Comparison of ENCODE assay signal across 8 mouse cellular contexts in genomic region chr3:115714671-115715651, GRCm38 (mm10). TPM values are rescaled to one million over a fixed set of nuclear protein-coding genes. Genes with fewer than 3 reads are reported as not detected.
DNase-seq lines count a peak whose midpoint lies in the region; ATAC-seq lines count a peak whose summit lies in the region.

Gene S1pr1, minus strand, starts transcription at chr3:115715072.

- H3K9ac ChIP-seq in heart, embryonic 12.5 days, result peak within 1 kb of the TSS; percentile 94
- H3K9ac ChIP-seq in kidney, embryonic 16.5 days (replicated peaks; ENCODE audit: low read length), result peak within 1 kb of the TSS; percentile 77
- peak within 1 kb of the TSS; percentile 75 for H3K9ac ChIP-seq in liver, embryonic 12.5 days
- peak within 1 kb of the TSS; percentile 84 for H3K9ac ChIP-seq in stomach, embryonic 16.5 days (ENCODE audit: low read length)

- H3K4me1 ChIP-seq in erythroblast, embryonic 14.5 days (ENCODE audit: control insufficient read depth), result peaks cover 28% of the 10 kb centered on the region
- H3K4me1 ChIP-seq in heart, embryonic 12.5 days (replicated peaks), result peaks cover 27% of the 10 kb centered on the region
- H3K4me1 ChIP-seq in kidney, embryonic 16.5 days (ENCODE audit: insufficient read depth, low read length), result peaks cover 8% of the 10 kb centered on the region; the same call in 1 of the 2 replicates
- peaks cover 60% of the 10 kb centered on the region for H3K4me1 ChIP-seq in liver, embryonic 12.5 days
- H3K4me1 ChIP-seq in stomach, embryonic 16.5 days (ENCODE audit: control insufficient read depth, insufficient read depth, low read length), result peaks cover 9% of the 10 kb centered on the region; the same call in 1 of the 2 replicates

- H3K4me2 ChIP-seq in heart, embryonic 12.5 days, result peak within 1 kb of the TSS; percentile 81
- peak within 1 kb of the TSS; percentile 93 for H3K4me2 ChIP-seq in kidney, embryonic 16.5 days (replicated peaks; ENCODE audit: low read depth, low read length)
- H3K4me2 ChIP-seq in liver, embryonic 12.5 days, result peak within 1 kb of the TSS; percentile 97
- peak within 1 kb of the TSS; percentile 88 for H3K4me2 ChIP-seq in stomach, embryonic 16.5 days (ENCODE audit: low read depth, low read length)

- DNase-seq in CD4-positive helper T cell, adult 2 months (ENCODE audit: low read depth, low spot score), result peak; percentile 91
- peak; percentile 33 for DNase-seq in brain, adult 2 months (ENCODE audit: low read depth, low spot score)
- DNase-seq in natural killer cell, adult 2 months (ENCODE audit: low spot score in 2 of 2), result peak; percentile 41 to 82

- H3K36me3 ChIP-seq in erythroblast, embryonic 14.5 days (ENCODE audit: control insufficient read depth), result peaks cover 2% of the 10 kb centered on the region; the same call in 1 of the 2 replicates
- H3K36me3 ChIP-seq in heart, embryonic 12.5 days, result peaks cover 19% of the 10 kb centered on the region
- no peaks in the 10 kb centered on the region for H3K36me3 ChIP-seq in kidney, embryonic 16.5 days (ENCODE audit: insufficient read depth, low read length)
- peaks cover 18% of the 10 kb centered on the region for H3K36me3 ChIP-seq in liver, embryonic 12.5 days
- no peaks in the 10 kb centered on the region for H3K36me3 ChIP-seq in stomach, embryonic 16.5 days (ENCODE audit: control insufficient read depth, insufficient read depth, low read length)

- WGBS in heart, embryonic 12.5 days, result 0% methylated on average over 51 of the region's 51 CpGs
- WGBS in kidney, embryonic 16.5 days, result under 1% methylated on average over 51 of the region's 51 CpGs
- WGBS in liver, embryonic 12.5 days (ENCODE audit: insufficient replicate concordance), result under 1% methylated on average over 51 of the region's 51 CpGs
- under 1% methylated on average over 51 of the region's 51 CpGs for WGBS in stomach, embryonic 16.5 days

- no peaks in the 10 kb centered on the region for H3K9me3 ChIP-seq in erythroblast, embryonic 14.5 days (ENCODE audit: control insufficient read depth, low read length)
- H3K9me3 ChIP-seq in heart, embryonic 12.5 days (replicated peaks), result no peaks in the 10 kb centered on the region
- H3K9me3 ChIP-seq in kidney, embryonic 16.5 days (ENCODE audit: low read length), result no peaks in the 10 kb centered on the region
- H3K9me3 ChIP-seq in liver, embryonic 12.5 days (replicated peaks), result no peaks in the 10 kb centered on the region
- no peaks in the 10 kb centered on the region for H3K9me3 ChIP-seq in stomach, embryonic 16.5 days (replicated peaks; ENCODE audit: control insufficient read depth, low read length)

- peak within 1 kb of the TSS; percentile 99 for H3K27ac ChIP-seq in heart, embryonic 12.5 days (ENCODE audit: poor library complexity, severe bottlenecking)
- peak within 1 kb of the TSS; percentile 76 for H3K27ac ChIP-seq in kidney, embryonic 16.5 days (ENCODE audit: low read length)
- peak within 1 kb of the TSS; percentile 88 for H3K27ac ChIP-seq in liver, embryonic 12.5 days
- H3K27ac ChIP-seq in stomach, embryonic 16.5 days (ENCODE audit: low read length), result peak within 1 kb of the TSS; percentile 89

- peak; percentile 91 for ATAC-seq in heart, embryonic 12.5 days (ENCODE audit: insufficient number of reproducible peaks, low FRiP score)
- ATAC-seq in kidney, embryonic 16.5 days (ENCODE audit: low FRiP score, low TSS enrichment), result peak; percentile 94
- peak; percentile 78 for ATAC-seq in liver, embryonic 12.5 days
- peak; percentile 89 for ATAC-seq in stomach, embryonic 16.5 days (ENCODE audit: insufficient read depth, low FRiP score)

- peak within 1 kb of the TSS; percentile 62 for H3K4me3 ChIP-seq in erythroblast, embryonic 14.5 days (replicated peaks)
- peak within 1 kb of the TSS; percentile 72 for H3K4me3 ChIP-seq in heart, embryonic 12.5 days
- H3K4me3 ChIP-seq in kidney, embryonic 16.5 days (ENCODE audit: low read length), result peak within 1 kb of the TSS; percentile 63
- peak within 1 kb of the TSS; percentile 68 for H3K4me3 ChIP-seq in liver, embryonic 12.5 days
- H3K4me3 ChIP-seq in stomach, embryonic 16.5 days (replicated peaks; ENCODE audit: low read length), result peak within 1 kb of the TSS; percentile 73

- peaks cover 24% of the 10 kb centered on the region for H3K27me3 ChIP-seq in erythroblast, embryonic 14.5 days (ENCODE audit: control insufficient read depth)
- no peaks in the 10 kb centered on the region for H3K27me3 ChIP-seq in heart, embryonic 12.5 days (replicated peaks)
- H3K27me3 ChIP-seq in kidney, embryonic 16.5 days (ENCODE audit: insufficient read depth, low read length), result no peaks in the 10 kb centered on the region; the same call in 1 of the 2 replicates
- no peaks in the 10 kb centered on the region for H3K27me3 ChIP-seq in liver, embryonic 12.5 days (replicated peaks)
- H3K27me3 ChIP-seq in stomach, embryonic 16.5 days (ENCODE audit: control insufficient read depth, insufficient read depth, low read length), result no peaks in the 10 kb centered on the region

RNA-seq across cellular contexts. Expression of gene S1pr1, which starts in this region (rescaled TPM):
- polyA plus RNA-seq in erythroblast, embryonic 14.5 days (2012), result not detected in 2 replicates
- 86.0 and 87.5 TPM in 2 replicates for polyA plus RNA-seq in heart, embryonic 12.5 days (2016; fragmentation: Nextera tagmentation; extraction: Ambion mirVana)
- polyA plus RNA-seq in kidney, embryonic 16.5 days (2015; fragmentation: Nextera tagmentation; extraction: Ambion mirVana), result 21.0 and 26.1 TPM in 2 replicates
- polyA plus RNA-seq in liver, embryonic 12.5 days (2016; fragmentation: Nextera tagmentation; extraction: Ambion mirVana), result 10.0 and 10.5 TPM in 2 replicates
- 17.3 and 18.8 TPM in 2 replicates for polyA plus RNA-seq in stomach, embryonic 16.5 days (2015; fragmentation: Nextera tagmentation; extraction: Ambion mirVana)

Comparison
In these comparisons a context has a peak if more than half of its experiments do, and no peak if none do; other contexts are left out.
1. Peak in every context shown above with its lines: DNase-seq, ATAC-seq, H3K4me3 ChIP-seq and H3K27ac ChIP-seq.
2. RNA of gene S1pr1 (polyA plus RNA-seq): 86.0 to 87.5 TPM in heart, embryonic 12.5 days, 21.0 to 26.1 TPM in kidney, embryonic 16.5 days, 17.3 to 18.8 TPM in stomach, embryonic 16.5 days and 10.0 to 10.5 TPM in liver, embryonic 12.5 days; not detected in erythroblast, embryonic 14.5 days; every median in the first group is over 10 times any median in the second.
3. DNase-seq: peak in every context shown above with its lines; median percentile 91 in CD4-positive helper T cell, adult 2 months; 62 in natural killer cell, adult 2 months; 33 in brain, adult 2 months.